Mouse (Mus musculus) cerebellum, adult (tissue): Measurements from ENCODE around the gene Chrnb1.

Experiments used
- ATAC-seq: cut with Nextera tagmentation; 2 replicates; pipeline ENCODE4 v1.9.2; 2017; ENCODE audit warnings: mild to moderate bottlenecking, moderate library complexity, mixed read lengths; ENCODE audit not compliant: insufficient number of reproducible peaks, low FRiP score, low TSS enrichment

Chrnb1 gene

DNA sequence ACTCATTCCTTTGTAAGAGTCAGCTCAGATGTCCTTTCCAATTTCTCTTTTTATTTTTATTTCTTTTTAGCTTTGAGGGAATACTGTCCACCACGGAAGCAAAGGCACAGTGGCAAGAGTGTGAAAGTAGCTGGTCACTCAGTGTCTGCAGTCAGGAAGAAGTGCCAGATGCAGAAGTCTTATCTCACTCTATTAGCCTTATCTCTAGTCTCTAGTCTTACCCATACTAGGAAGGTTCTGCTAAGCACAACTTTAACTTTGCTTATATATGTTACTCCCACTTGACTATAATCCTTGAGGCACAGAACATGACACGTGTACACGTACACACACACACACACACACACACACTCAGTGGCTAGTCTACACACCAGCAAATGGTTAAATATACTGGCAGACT, 44.1 kb downstream of the Chrnb1 start:
- ATAC-seq, result no peak
